Mouse (Mus musculus) CD4-positive, CD25-positive, alpha-beta regulatory T cell, adult 4 months (primary cell): ENCODE data around the gene Asxl1. TPM values are rescaled to one million over a fixed set of nuclear protein-coding genes. Genes with fewer than 3 reads are reported as not detected.

Experiments used
- ATAC-seq: one replicate; pipeline ENCODE4 v1.8.0; 2017
- polyA plus RNA-seq, 2 experiments: library from polyadenylated mRNA; unstranded; fragments of 100-300 nt; shearing (Covaris generic); gene quantifications; one replicate each; pipeline ENCODE4 v1.2.1; 2017

Gene Asxl1
- polyA plus RNA-seq, 2 experiments from 2014 or later: 12.3 to 20.9 TPM

- peak; percentile 18 for ATAC-seq
These were observed 99.7 kb downstream of the Asxl1 start for GRCm38 (mm10) chr2:153445137-153446016.

- peak; percentile 65 for ATAC-seq
These were observed 100.4 kb downstream of the Asxl1 start for GRCm38 (mm10) chr2:153446017-153446408.

GRCm38 (mm10) chr2:153446476-153446875, 100.8 kb downstream of the Asxl1 start:
- ATAC-seq: no peak

- no peak for ATAC-seq
These were observed 102.1 kb downstream of the Asxl1 start for GRCm38 (mm10) chr2:153447719-153448118.

GRCm38 (mm10) chr2:153448519-153448918, 102.9 kb downstream of the Asxl1 start:
- no peak for ATAC-seq

Other genes with a start within 250 kb of the Asxl1 start
- gene Hck, start 237.4 kb upstream of the Asxl1 start, polyA plus RNA-seq: under 1 TPM; 0.61 to 0.67 TPM
- gene Tm9sf4, start 184.5 kb upstream of the Asxl1 start, polyA plus RNA-seq: 10 to 100 TPM; 41.1 to 62.2 TPM
- gene Tspyl3, start 120.4 kb upstream of the Asxl1 start, polyA plus RNA-seq: 10 to 100 TPM; 23.8 to 25.2 TPM
- gene Plagl2, start 104.4 kb upstream of the Asxl1 start, polyA plus RNA-seq: 10 to 100 TPM; 20.2 to 23.1 TPM
- 10 to 100 TPM in 1 of 2 experiments, 1 to 10 TPM in 1; 9.4 to 11.9 TPM for gene Pofut1, start 104.3 kb upstream of the Asxl1 start, polyA plus RNA-seq
- 10 to 100 TPM; 11.2 to 13.0 TPM for gene Kif3b, start 54.4 kb upstream of the Asxl1 start, polyA plus RNA-seq
- not detected for gene 4930404H24Rik, start 147.0 kb downstream of the Asxl1 start, polyA plus RNA-seq
- 1 to 10 TPM; 3.5 to 5.2 TPM for gene Nol4l, start 184.1 kb downstream of the Asxl1 start, polyA plus RNA-seq